Mouse (Mus musculus) forebrain, embryonic 10.5 days (tissue): ENCODE data around the gene 4931429L15Rik. TPM values are rescaled to one million over a fixed set of nuclear protein-coding genes. Genes with fewer than 3 reads are reported as not detected.
"Not testable (repeated sequence)": the region's sequence is repeated elsewhere in the genome, so short reads cannot be mapped to it uniquely, and the experiment has no call there.

ENCODE experiments used
- DNase-seq: peaks from one replicate; pipeline ENCODE4 v3.0.0-alpha.2; 2017; ENCODE audit warnings: low spot score; ENCODE audit errors: extremely low spot score
- H3K27ac ChIP-seq: fragments of 300-500 bp; sonication (generic); 2 replicates; pipeline ENCODE4 v1.5.1; 2016; ENCODE audit warnings: mild to moderate bottlenecking
- H3K27me3 ChIP-seq: fragments of 300-500 bp; sonication (generic); 2 replicates; pipeline ENCODE4 v1.6.1; 2016; ENCODE audit warnings: mild to moderate bottlenecking; ENCODE audit not compliant: poor library complexity, severe bottlenecking
- H3K36me3 ChIP-seq: fragments of 300-500 bp; sonication (generic); replicated peaks from 2 replicates; pipeline ENCODE4 v1.6.1; 2016; ENCODE audit warnings: mild to moderate bottlenecking, moderate library complexity
- H3K4me1 ChIP-seq: fragments of 300-500 bp; sonication (generic); 2 replicates; pipeline ENCODE4 v1.6.1; 2016
- H3K4me3 ChIP-seq: fragments of 300-500 bp; sonication (generic); 2 replicates; pipeline ENCODE4 v1.5.1; 2016; ENCODE audit warnings: mild to moderate bottlenecking, moderate library complexity
- H3K9me3 ChIP-seq: fragments of 300-500 bp; sonication (generic); 2 replicates; pipeline ENCODE4 v1.6.1; 2016; ENCODE audit warnings: mild to moderate bottlenecking, moderate library complexity
- WGBS: fragments of 180-500 bp; shearing (Covaris S2); methylation state at CpG from one replicate; pipeline ENCODE4 v1.1.7; 2016; 5-methylcytosine and 5-hydroxymethylcytosine counted together
- polyA plus RNA-seq: library from polyadenylated mRNA; unstranded; fragments of >200 nt; fragmentation: Nextera tagmentation; extraction: Ambion mirVana; gene quantifications from 2 replicates; pipeline ENCODE4 v1.2.1, GENCODE M21; 2016

4931429L15Rik gene
- polyA plus RNA-seq = 0.22 TPM in 1 of 2 replicates, not detected in the other

- not testable (repeated sequence) for H3K36me3 ChIP-seq, DNase-seq, H3K27me3 ChIP-seq, H3K27ac ChIP-seq, H3K4me3 ChIP-seq
- Histone ChIP-seq H3K4me1 (peaks cover 31% of the 10 kb centered on the region), H3K9me3 (peaks cover 20% of the 10 kb centered on the region)
- WGBS = 83% methylated on average over 6 of the region's 6 CpGs
These were observed at the start of gene 4931429L15Rik for GRCm38 (mm10) chr9:46319886-46320285. 4931429L15Rik (minus strand) TSS chr9:46319986.

DNA sequence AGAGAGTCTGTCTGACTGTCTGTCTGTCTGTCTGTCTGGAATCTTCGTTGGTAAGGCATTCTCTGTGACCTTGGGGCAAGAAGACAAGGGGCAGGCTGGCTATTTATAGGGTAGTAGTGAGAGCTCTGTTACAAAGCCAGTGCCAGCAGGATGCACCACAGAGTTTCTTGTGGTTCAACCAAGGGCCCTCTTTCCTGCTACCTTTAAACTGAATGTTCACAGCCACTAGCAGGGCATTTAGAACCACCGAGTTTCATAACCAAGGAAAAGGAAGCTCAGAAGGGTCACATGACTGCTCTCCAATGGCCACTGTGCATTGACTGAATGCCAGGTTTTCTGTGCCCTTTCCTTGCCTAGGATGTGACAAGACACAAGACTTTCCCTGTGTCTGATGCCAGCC lies 42.7 kb upstream of the 4931429L15Rik start:
- H3K36me3 ChIP-seq = no peaks in the 10 kb centered on the region
- H3K9me3 ChIP-seq = no peaks in the 10 kb centered on the region
- H3K4me1 ChIP-seq = no peaks in the 10 kb centered on the region
- H3K27ac ChIP-seq = no peak overlapping the region
- H3K4me3 ChIP-seq = no peak overlapping the region
- no peaks in the 10 kb centered on the region for H3K27me3 ChIP-seq
- DNase-seq = no peak
- 76% methylated on average over 2 of the region's 2 CpGs for WGBS

DNA sequence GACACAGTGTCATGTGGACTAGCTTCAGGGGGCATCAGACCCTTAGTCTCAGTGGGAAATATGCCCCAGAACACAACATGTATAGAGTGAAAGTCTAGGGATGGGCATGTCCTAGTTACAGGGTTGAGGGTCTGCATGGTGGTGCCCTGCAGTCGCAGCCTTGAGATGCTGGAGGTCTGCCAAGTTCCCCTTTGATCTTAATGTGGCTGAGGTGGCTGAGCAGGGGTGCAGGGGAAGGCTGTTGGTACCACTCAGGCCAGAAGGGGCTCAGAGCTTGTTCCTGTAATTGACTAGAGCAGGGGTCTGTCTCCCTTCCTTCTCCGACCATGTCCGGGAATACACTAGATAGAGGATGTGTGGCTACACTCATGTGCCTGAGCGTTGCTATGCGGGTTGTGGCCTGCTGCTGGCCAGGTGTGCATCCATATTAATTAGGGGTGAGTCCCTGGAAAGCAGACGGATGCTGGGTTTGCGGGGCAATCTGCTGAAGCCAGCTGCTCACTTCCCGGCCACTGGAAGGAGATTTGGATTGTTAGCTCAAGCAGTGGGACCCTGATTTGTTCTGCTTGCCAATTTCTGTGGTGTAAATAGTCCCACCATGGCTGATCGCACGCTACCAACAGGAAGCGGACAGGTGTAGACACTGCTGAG lies 41.8 kb upstream of the 4931429L15Rik start:
- Histone ChIP-seq H3K36me3 (no peaks in the 10 kb centered on the region), H3K4me1 (no peaks in the 10 kb centered on the region), H3K4me3 (no peak overlapping the region), H3K9me3 (no peaks in the 10 kb centered on the region), H3K27me3 (no peaks in the 10 kb centered on the region), H3K27ac (no peak overlapping the region)
- WGBS = 76% methylated on average over 11 of the region's 11 CpGs
- DNase-seq = no peak

DNA sequence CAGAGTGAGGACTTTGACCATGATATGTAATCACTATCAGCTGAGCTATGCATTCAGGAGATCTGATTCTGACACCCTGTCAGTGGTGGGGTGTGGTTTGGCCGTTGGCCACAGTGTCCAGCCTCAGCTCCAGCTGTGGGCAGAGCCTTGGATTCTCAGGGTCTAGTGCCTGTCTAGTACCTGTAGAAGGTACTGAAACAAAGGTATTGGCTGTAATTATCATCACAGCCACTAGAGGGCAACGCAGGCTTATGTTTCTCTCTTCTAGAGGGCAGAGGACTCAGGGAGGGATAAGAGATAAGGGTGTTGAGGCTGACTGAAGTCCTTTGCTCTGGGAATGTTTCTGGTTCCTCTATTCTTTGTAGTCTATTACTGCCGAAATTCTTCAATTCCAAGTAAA lies 34.2 kb upstream of the 4931429L15Rik start:
- Histone ChIP-seq H3K27me3 (peaks cover 39% of the 10 kb centered on the region), H3K9me3 (no peaks in the 10 kb centered on the region), H3K36me3 (no peaks in the 10 kb centered on the region), H3K4me3 (no peak overlapping the region), H3K4me1 (peaks cover 43% of the 10 kb centered on the region), H3K27ac (no peak overlapping the region)
- DNase-seq = peak; percentile 57
- 10% methylated on average over 3 of the region's 3 CpGs for WGBS

- peaks cover 43% of the 10 kb centered on the region for H3K4me1 ChIP-seq
- 33% methylated on average over 5 of the region's 5 CpGs for WGBS
- DNase-seq = peak; percentile 15
- H3K4me3 ChIP-seq = no peak overlapping the region
- peaks cover 39% of the 10 kb centered on the region for H3K27me3 ChIP-seq
- no peaks in the 10 kb centered on the region for H3K36me3 ChIP-seq
- H3K9me3 ChIP-seq = no peaks in the 10 kb centered on the region
- no peak overlapping the region for H3K27ac ChIP-seq
These were observed 33.5 kb upstream of the 4931429L15Rik start for GRCm38 (mm10) chr9:46353330-46353724.

DNA sequence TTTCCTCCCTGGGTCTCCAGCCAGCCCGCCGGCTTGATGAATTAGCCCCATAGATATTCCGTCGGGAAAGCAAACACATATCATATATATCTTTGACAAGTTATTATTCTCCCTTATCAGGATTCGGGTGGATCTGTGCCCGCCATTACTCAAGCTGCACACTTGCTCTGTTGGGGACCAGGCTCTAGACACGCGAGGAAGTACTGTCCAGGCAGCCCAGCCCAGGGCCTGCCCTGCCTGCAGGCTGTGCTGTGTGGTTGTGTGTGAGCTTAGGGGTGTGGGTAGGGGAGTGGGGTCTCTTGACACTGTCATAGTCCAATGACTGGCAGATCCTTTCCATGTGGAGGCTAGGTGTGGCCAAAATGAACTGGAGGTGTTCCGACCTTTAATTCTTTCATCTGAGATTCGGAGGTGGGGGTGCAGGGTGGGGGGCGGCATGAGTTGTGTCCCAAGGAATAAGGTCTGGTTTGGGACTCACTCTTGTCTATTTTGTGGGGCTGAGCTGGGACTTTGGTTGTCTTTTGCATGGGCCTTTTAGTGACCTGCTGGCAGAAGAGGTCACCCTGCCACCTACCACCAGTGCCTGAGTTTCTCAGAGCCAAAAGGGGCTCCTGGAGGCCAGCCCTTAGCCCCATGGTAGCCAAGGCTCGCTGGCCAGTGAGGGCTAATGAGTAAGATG lies 33.0 kb upstream of the 4931429L15Rik start:
- peak; percentile 13 for DNase-seq

GRCm38 (mm10) chr9:46350451-46350981 lies 30.7 kb upstream of the 4931429L15Rik start:
- Histone ChIP-seq H3K4me3 (no peak overlapping the region), H3K4me1 (peaks cover 43% of the 10 kb centered on the region), H3K9me3 (no peaks in the 10 kb centered on the region), H3K36me3 (no peaks in the 10 kb centered on the region), H3K27me3 (peaks cover 39% of the 10 kb centered on the region), H3K27ac (peak overlapping the region; percentile 27; the same call in 1 of the 2 replicates)
- DNase-seq = peak; percentile 15
- WGBS = 35% methylated on average over 9 of the region's 9 CpGs

More for the DNA sequence above, 33.0 kb upstream of the 4931429L15Rik start:
- Histone ChIP-seq H3K4me3 (no peak overlapping the region), H3K36me3 (no peaks in the 10 kb centered on the region), H3K9me3 (no peaks in the 10 kb centered on the region), H3K27ac (no peak overlapping the region), H3K27me3 (peaks cover 39% of the 10 kb centered on the region), H3K4me1 (peaks cover 43% of the 10 kb centered on the region)
- 54% methylated on average over 12 of the region's 12 CpGs for WGBS

DNA sequence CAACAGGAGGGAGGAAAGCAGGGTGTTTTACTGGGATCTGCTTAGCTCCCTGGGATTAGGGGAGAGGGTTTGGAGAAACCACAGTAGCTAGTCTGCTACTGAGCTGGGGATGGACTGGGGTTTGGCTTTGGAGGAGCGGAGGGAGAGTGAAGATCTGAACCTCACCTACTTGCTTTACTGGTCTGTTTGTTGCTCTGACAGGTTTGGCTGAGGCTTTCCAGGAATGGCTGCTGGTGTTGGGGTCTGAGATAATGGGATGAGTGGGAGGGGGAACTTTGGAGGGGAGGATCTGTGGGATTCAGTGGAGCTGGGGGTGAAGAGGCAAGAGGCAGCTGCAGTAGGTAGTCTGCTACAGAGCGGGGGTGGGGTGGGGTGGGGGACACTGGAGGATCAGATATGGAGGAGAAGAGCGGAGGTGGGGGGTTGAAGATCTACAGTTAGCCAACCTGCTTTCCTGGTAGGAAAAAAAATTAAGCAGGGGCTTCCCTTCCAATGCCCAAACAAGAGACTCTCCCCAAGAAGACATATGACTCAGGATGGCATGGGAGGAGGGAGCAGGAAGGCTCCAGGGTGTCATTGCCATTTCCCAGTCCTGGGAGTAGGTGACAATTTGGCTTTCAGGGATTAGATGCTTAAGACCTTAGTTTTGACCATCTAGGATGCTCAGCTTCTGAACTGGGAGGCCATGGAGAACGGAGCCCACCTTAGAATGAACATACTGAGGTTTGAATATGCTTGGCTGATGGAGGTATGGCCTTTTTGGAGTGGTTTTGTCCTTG lies 26.3 kb upstream of the 4931429L15Rik start:
- Histone ChIP-seq H3K4me3 (no peak overlapping the region), H3K9me3 (no peaks in the 10 kb centered on the region), H3K36me3 (no peaks in the 10 kb centered on the region), H3K4me1 (peaks cover 18% of the 10 kb centered on the region), H3K27ac (no peak overlapping the region), H3K27me3 (peaks cover 9% of the 10 kb centered on the region)
- WGBS = 86% methylated on average over 4 of the region's 4 CpGs
- DNase-seq = peak; percentile 9

GRCm38 (mm10) chr9:46339051-46339652 lies 19.4 kb upstream of the 4931429L15Rik start:
- DNase-seq = no peak
- no peaks in the 10 kb centered on the region for H3K9me3 ChIP-seq
- peaks cover 45% of the 10 kb centered on the region for H3K27me3 ChIP-seq
- no peak overlapping the region for H3K4me3 ChIP-seq
- H3K4me1 ChIP-seq = peaks cover 37% of the 10 kb centered on the region
- peak overlapping the region; percentile 75 for H3K27ac ChIP-seq
- 88% methylated on average over 4 of the region's 4 CpGs for WGBS
- no peaks in the 10 kb centered on the region for H3K36me3 ChIP-seq

DNA sequence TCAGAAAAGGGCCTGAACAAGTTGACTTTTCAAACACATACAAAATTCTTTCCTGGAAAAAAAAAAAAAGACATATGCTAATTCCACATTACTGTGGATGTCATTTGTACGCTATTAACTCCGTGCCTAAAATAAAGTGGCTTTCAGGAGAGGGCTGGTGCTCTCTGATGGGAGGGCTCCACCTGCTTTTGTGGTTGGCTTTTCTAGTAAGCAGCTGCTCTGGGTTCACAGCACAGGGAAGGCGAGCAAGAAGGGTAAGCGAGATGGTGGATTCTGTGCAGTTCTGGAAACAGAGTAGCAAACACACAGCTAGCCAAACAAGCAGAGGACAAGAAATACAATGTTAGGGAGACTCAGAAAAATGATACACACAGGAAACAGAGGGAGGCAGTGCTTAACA lies 18.6 kb upstream of the 4931429L15Rik start:
- Histone ChIP-seq H3K4me3 (no peak overlapping the region), H3K27me3 (peaks cover 52% of the 10 kb centered on the region), H3K9me3 (no peaks in the 10 kb centered on the region), H3K27ac (peak overlapping the region; percentile 52), H3K36me3 (no peaks in the 10 kb centered on the region), H3K4me1 (peaks cover 37% of the 10 kb centered on the region)
- WGBS = 30% methylated on average over 4 of the region's 4 CpGs
- no peak for DNase-seq

- Histone ChIP-seq H3K9me3 (no peaks in the 10 kb centered on the region), H3K36me3 (no peaks in the 10 kb centered on the region), H3K4me1 (peaks cover 37% of the 10 kb centered on the region), H3K4me3 (no peak overlapping the region), H3K27me3 (peaks cover 57% of the 10 kb centered on the region), H3K27ac (peak overlapping the region; percentile 6)
- peak; percentile 61 for DNase-seq
- 4% methylated on average over 3 of the region's 3 CpGs for whole genome bisulfite sequencing
These were observed 18.1 kb upstream of the 4931429L15Rik start for GRCm38 (mm10) chr9:46337852-46338291.

DNA sequence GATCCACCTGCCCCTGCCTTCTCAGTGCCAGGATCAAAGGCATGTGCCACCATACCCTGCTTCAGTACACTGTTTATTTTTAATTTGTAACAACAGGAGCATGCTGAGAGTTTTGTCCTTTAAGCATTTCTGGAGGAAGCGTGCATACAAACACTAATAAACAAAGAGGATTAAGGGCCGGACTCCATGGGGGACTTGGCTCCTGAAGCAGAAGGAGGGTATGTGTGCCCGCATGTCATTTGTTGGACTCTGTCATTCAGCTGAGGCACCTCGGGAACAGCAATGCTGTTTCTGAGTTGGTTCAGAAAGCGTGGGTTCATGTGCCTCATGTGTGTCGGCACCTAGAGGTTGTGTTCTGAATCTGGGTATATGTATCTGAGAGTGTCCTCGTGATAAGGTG lies 17.5 kb upstream of the 4931429L15Rik start:
- H3K36me3 ChIP-seq = no peaks in the 10 kb centered on the region

More for the DNA sequence above, 17.5 kb upstream of the 4931429L15Rik start:
- Histone ChIP-seq H3K4me1 (peaks cover 37% of the 10 kb centered on the region), H3K27me3 (peaks cover 63% of the 10 kb centered on the region), H3K27ac (peak overlapping the region; percentile 35), H3K9me3 (no peaks in the 10 kb centered on the region), H3K4me3 (no peak overlapping the region)
- WGBS = 52% methylated on average over 7 of the region's 7 CpGs
- no peak for DNase-seq
